Mouse (Mus musculus): ENCODE data around the gene Uri1. TPM values are rescaled to one million over a fixed set of nuclear protein-coding genes. Genes with fewer than 3 reads are reported as not detected.

Gene Uri1
- total RNA-seq, 2 experiments from 2014 or later: 40.4 to 41.5 TPM

DNA sequence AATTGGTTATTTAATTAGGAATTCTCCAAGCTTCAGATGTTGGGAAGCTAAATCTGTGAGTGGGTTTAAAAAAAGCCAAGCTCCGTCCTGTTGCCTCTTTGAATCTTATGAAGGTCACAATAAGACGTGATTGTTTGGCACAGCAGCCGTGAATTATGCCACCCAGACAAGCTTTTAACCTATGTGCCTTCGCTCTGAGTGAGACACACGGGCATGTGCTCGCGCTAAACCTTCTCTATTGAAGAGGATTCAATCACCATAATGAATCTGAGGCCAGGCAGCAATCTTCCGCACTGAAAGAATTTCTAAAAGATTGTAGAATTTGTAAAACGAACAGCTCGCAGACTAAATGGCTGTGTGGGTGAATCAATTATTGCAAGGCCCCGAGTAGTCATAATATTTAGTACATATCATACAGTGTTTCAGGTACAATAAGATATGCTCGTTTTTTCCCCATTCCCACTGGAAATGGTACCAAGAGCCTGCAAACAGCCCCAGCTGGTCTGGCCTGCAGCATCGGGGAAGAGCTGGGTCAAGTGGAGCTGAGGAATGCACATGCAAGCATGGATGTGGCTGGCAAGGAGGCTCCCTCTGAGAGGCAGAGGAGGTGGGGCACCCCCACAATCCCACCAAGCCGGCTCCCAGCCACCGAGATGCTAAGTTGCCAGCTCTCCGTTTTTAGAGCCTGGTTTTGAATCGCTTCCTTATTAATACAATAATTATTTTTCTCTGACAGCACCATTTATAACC lies 101.5 kb downstream of the Uri1 start:
- DNase-seq (ENCODE audit: low spot score in 2 of 2): no peak

DNA sequence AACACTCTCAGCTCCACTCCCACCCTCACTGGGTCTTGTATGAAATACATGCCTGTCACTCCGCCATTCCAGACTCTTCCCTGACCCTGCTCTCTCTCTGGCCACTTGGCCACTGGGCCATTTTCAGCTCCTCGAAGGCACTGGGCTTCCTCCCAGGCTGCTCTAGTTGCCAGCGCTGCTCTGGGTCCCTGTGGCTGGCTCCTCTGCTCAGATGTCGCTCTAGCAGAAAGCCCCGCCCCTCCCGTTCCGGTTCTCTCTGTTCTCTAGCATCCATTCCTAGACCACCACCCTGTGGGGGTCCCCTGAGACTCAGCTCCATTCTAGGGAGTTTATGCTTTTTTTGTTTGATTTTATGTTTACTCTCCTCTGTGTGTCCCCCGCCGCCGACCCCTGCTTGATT lies 104.4 kb downstream of the Uri1 start:
- DNase-seq (ENCODE audit: low spot score in 2 of 2): no peak

DNA sequence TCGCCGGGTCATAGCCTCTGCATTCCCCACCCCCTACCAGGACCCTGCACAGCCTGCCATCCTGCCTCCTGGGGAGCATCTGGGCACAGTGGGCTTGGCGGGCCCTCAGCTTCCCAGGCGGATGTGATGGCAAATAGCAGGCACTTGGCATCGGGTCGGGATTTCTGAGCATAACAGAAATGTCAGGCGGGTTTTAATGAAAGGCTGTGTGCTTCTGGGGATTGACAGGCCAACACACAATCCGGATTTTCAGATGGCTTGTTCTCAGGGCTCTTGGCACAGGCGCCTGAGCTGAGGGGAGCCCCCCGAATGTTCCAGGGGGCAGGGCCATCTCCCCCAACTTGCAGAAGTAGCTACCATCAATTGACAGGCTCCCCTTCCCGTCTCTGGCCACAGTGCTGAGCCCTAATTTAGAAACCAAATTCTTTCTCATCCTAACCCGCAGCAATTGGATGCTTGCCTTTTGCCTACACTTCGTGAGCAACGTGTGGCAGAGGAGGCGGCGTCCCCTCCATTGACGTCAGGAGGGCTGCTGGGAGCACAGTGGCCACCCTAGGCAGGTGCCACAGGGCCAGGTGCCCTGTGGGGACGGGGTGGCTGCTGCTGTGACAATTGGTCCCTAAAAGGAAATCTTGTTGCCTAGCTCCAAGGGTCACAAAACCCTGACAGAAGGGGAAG lies 106.5 kb downstream of the Uri1 start:
- DNase-seq (ENCODE audit: low spot score in 2 of 2): peak in 1 of 2 experiments; percentile 58

DNA sequence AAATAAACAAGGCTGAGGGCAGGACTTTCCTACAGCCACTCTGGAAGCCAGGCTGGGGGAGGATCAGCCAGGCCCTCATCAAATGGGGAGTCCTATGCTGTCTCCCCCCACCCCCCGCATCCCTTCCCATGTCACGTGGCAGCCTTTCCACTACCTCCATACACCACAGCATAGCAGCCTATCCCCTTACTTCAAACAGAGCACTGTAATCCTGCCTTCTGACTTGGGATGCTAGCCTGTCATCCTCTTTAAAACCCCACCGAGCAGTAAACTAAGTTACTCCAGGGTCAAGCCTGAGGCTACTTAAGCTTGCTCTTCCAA lies 111.6 kb downstream of the Uri1 start:
- no peak for DNase-seq (ENCODE audit: low spot score in 2 of 2)

DNA sequence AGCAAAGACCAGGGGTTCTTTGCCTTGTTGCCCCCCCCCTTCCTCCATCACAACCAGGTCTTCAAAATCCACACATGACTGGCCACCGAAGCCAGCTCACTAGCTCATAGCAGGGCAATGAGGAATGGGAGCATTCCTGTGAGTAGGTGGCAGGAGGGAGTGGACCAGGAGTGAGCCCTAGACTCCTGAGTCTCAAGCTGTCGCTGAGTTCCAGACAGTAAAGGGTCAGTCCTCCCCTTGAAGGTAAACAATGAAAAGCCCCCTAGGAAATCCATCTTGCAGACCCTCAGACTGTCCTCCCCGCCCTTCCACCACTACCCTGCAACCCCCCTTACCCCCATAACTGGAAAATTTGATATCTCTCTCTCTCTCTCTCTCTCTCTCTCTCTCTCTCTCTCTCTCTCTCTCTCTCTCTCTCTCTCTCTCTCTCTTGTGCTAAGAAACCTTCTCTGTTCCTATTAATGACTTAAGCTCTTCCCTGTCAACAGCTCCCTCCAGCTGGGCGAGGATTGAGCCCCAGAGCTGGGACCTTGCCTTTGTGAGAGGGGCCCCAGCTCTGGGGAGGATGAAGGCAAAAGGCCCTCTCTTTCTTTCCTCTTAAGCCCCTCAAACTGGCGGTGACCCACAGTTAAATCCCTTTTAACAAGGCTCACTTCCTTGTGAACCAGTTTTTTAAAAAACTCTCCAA lies 112.1 kb downstream of the Uri1 start:
- DNase-seq (ENCODE audit: low spot score in 2 of 2): no peak

DNA sequence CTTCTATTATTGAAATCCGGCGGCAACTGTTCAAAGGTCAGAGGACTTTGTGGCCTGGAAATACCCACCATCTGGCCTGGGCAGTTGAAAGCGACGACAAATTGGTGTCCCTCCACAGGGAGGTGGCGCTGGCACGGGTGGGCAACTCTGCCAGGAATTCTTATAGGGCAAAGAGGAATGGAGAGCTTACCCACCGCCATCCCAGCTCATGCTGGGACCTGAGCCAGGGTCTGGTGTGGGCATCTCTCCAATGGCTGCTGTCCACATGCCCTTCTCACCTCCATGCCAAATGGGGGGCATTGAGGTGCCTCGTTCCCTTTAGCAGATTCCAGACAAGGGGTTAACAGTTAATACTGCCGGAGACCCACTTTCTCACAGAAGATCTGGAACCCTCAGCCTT lies 113.2 kb downstream of the Uri1 start:
- no peak for DNase-seq (ENCODE audit: low spot score in 2 of 2)

Other genes with a start within 250 kb of the Uri1 start
- 10 to 100 TPM; 47.0 to 50.4 TPM for gene Zfp536, start 249.9 kb downstream of the Uri1 start, total RNA-seq (2021)
- gene Ccne1, start 84.0 kb upstream of the Uri1 start, total RNA-seq (2021): 10 to 100 TPM; 14.7 to 15.7 TPM
- 10 to 100 TPM; 26.0 to 27.4 TPM for gene 1600014C10Rik, start 159.7 kb upstream of the Uri1 start, total RNA-seq (2021)
- 1 to 10 TPM; 2.4 to 4.4 TPM for gene Plekhf1, start 204.5 kb upstream of the Uri1 start, total RNA-seq (2021)
- 10 to 100 TPM; 19.5 to 21.3 TPM for gene Pop4, start 247.9 kb upstream of the Uri1 start, total RNA-seq (2021)

Data from layer of hippocampus, adult 18-20 months (tissue).